Mouse (Mus musculus): ENCODE data around the gene Cd151.
A peak's percentile ranks its signal among the peaks of the same experiment; 100 is the strongest.

Cd151 gene

GRCm38 (mm10) chr7:141467230-141468030 lies at the start of gene Cd151:
Gene Cd151, plus strand, starts transcription at chr7:141467392.
- DNase-seq (ENCODE audit: low read depth, low spot score) = peak; percentile 69

GRCm38 (mm10) chr7:141417731-141418681 lies 49.2 kb upstream of the Cd151 start:
- no peak for DNase-seq (ENCODE audit: low read depth, low spot score)

DNA sequence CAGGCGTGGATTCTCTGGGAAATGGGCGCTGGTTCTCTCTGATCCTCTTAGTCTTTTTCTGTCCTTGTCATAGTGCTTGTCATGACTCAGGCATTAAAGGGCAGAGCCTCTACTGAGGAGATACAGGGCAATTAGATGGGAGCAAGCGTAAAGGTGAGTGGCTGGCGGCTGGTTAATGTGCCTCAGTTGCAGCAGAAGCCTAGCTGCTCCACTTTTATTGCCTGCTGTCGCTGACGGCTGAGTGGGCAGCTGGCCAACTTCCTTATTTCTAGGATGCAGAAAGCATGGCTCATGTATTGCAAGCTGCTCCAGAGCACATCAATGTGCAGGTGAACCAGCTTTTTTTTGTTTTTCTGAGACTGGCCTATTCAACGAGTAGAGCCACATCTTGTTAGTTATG lies 48.2 kb upstream of the Cd151 start:
- DNase-seq (ENCODE audit: low read depth, low spot score) = no peak

DNA sequence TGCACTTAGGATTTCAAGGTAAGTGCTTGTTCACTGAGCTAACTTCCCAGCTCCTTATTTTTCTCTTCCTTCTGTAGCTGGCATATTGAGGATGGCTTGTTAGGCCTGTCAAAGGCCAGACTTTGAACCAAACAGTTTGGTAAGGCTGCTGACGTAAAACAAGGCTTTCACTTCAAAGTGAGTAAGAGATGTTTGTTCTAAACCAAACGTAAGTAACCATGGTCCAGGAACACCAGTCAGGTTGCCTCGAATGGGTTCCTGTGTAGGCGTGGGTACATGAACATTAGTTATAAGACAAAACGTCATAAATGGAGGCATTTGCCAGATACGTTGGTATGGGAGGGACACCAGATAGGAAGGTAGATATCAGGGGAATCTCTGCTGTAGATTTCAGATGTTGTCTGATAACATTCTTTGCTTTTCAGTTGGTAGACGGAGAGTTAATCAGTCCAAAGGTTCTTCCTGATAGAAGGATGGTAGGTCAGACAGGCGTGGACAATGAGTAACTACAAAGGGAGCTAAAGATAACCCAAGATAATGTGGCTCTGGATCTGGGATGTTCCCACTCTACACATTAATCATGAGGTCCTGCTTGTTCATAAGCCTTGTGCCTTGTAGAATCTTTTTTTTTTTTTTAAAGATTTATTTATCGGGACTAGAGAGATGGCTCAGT lies 47.0 kb upstream of the Cd151 start:
- DNase-seq (ENCODE audit: low read depth, low spot score) = no peak

- DNase-seq (ENCODE audit: low read depth, low spot score) = no peak
These were observed 43.4 kb upstream of the Cd151 start for GRCm38 (mm10) chr7:141423811-141424210.

GRCm38 (mm10) chr7:141426948-141427730 lies 40.1 kb upstream of the Cd151 start:
- no peak for DNase-seq (ENCODE audit: low read depth, low spot score)

GRCm38 (mm10) chr7:141428701-141429100 lies 38.5 kb upstream of the Cd151 start:
- DNase-seq (ENCODE audit: low read depth, low spot score) = no peak

GRCm38 (mm10) chr7:141429310-141429709 lies 37.9 kb upstream of the Cd151 start, which contains the start of gene Cend1:
Gene Cend1, minus strand, starts transcription at chr7:141429491.
- DNase-seq (ENCODE audit: low read depth, low spot score) = no peak

GRCm38 (mm10) chr7:141429840-141430584 lies 37.2 kb upstream of the Cd151 start:
- DNase-seq (ENCODE audit: low read depth, low spot score) = no peak

DNA sequence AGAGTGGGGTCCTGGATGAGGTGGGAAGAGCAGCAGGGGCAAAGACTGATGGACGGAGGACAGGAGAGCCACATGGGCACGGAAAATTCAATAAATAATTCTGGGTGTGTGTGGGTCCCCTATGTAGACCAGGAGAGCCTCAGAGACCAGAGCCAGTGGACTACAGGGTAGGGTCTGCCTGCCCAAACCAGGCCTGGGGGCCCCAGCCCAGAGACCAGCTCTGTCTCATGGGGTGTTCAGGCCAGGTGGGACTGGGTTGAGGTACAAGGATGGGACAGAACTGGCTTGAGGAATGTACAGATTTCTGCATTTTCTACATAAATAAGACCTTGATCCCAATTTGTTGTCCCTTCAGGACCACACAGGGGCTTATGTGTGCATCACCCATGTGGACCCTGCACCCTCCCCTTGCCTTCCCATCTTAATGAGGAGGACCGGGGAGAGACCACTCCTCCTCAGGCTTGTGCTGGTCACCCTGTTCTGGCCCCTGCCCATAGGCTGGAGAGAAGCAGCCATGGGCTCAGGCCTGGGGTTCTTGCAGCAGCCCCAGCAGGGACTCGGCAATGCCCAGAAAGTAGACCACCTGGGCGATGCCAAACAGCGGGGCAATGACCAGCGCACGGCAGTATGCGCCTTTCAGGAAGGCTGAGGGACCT lies 36.5 kb upstream of the Cd151 start:
- DNase-seq (ENCODE audit: low read depth, low spot score) = no peak

GRCm38 (mm10) chr7:141431434-141432185 lies 35.6 kb upstream of the Cd151 start:
- no peak for DNase-seq (ENCODE audit: low read depth, low spot score)

GRCm38 (mm10) chr7:141432186-141432611 lies 35.0 kb upstream of the Cd151 start:
- DNase-seq (ENCODE audit: low read depth, low spot score) = no peak

GRCm38 (mm10) chr7:141432741-141433516 lies 34.3 kb upstream of the Cd151 start:
- DNase-seq (ENCODE audit: low read depth, low spot score) = no peak

- DNase-seq (ENCODE audit: low read depth, low spot score) = no peak
These were observed 33.4 kb upstream of the Cd151 start for GRCm38 (mm10) chr7:141433517-141434400.

GRCm38 (mm10) chr7:141434464-141434863 lies 32.7 kb upstream of the Cd151 start:
- DNase-seq (ENCODE audit: low read depth, low spot score) = no peak

GRCm38 (mm10) chr7:141435129-141435855 lies 31.9 kb upstream of the Cd151 start:
- DNase-seq (ENCODE audit: low read depth, low spot score) = no peak

Measured in skeletal muscle tissue, adult 2 months (tissue).